ENCODE assay signal across 22 mouse cellular contexts in genomic region chr13:51908514-51908913, GRCm38 (mm10).
A peak's percentile ranks its signal among the peaks of the same experiment; 100 is the strongest.
DNase-seq lines count a peak whose midpoint lies in the region; ATAC-seq and TF ChIP-seq lines count a peak whose summit lies in the region.
"Had no signal": no experiment of that assay in that cellular context is flagged by ENCODE, and none has a peak within 500 bp of the region (broad histone marks: within the 10 kb centered on the region; RNA-seq: fewer than 3 reads in every experiment).

No protein-coding gene starts in this region.

- no peak for DNase-seq in left cerebral cortex, adult 18-20 months (ENCODE audit: low spot score in 2 of 2)
- no peak for DNase-seq in adrenal gland, postnatal 36 days
- DNase-seq: adrenal gland, adult 8-10 months; cerebellum, adult 11 months; cerebellum, adult 2 months; cerebellum, postnatal 36 days; gastrocnemius, postnatal 10 days; gastrocnemius, postnatal 36 days; heart, adult 11 months had no signal

- TF ChIP-seq POLR2A in bone marrow macrophage, adult 2 months (IDR thresholded peaks at IDR 0.05; ENCODE audit: borderline replicate concordance, low read depth, low read length), result no peak

- peak; percentile 75 for ATAC-seq in granulocyte monocyte progenitor cell, adult 5-6 weeks (replicated peaks; ENCODE audit: poor library complexity, severe bottlenecking)
- ATAC-seq in megakaryocyte progenitor cell, adult 5-6 weeks (replicated peaks; ENCODE audit: poor library complexity), result peak; percentile 73
- no peak for ATAC-seq in cerebellum, adult (ENCODE audit: insufficient number of reproducible peaks, low FRiP score, low TSS enrichment)
- ATAC-seq: activated CD4-positive, CD25-positive, alpha-beta regulatory T cell, adult 4 months; CD4-positive, CD25-positive, alpha-beta regulatory T cell, adult 4 months; forebrain, embryonic 13.5 days; forebrain, embryonic 16.5 days; hindbrain, embryonic 16.5 days; intestine, embryonic 15.5 days had no signal

- H3K4me3 ChIP-seq in bone marrow macrophage, adult 2 months (ENCODE audit: insufficient read depth, low read length), result peak overlapping the region; percentile 18; the same call in 1 of the 2 replicates
- H3K4me3 ChIP-seq: forebrain, embryonic 10.5 days; forebrain, embryonic 13.5 days; hindbrain, embryonic 10.5 days; hindbrain, embryonic 13.5 days; intestine, embryonic 15.5 days had no signal

- no peak for TF ChIP-seq CTCF in bone marrow macrophage, adult 2 months (IDR thresholded peaks at IDR 0.05; ENCODE audit: low read depth, low read length)

- peak overlapping the region; percentile 45 for H3K27ac ChIP-seq in bone marrow macrophage, adult 2 months (ENCODE audit: insufficient read depth, low read depth, low read length)
- H3K27ac ChIP-seq: forebrain, embryonic 10.5 days; forebrain, embryonic 13.5 days; hindbrain, embryonic 10.5 days; hindbrain, embryonic 13.5 days; intestine, embryonic 15.5 days had no signal

- H3K4me1 ChIP-seq in bone marrow macrophage, adult 2 months (ENCODE audit: control insufficient read depth, insufficient read depth, low read length), result peaks cover 10% of the 10 kb centered on the region; the same call in 1 of the 2 replicates
